In genomic region chr11:113730879-113731278, GRCm38 (mm10) we compare ENCODE assay signal across 20 mouse cellular contexts. TPM values are rescaled to one million over a fixed set of nuclear protein-coding genes. Genes with fewer than 3 reads are reported as not detected.
DNase-seq lines count a peak whose midpoint lies in the region; ATAC-seq and TF ChIP-seq lines count a peak whose summit lies in the region.
"Had no signal": no experiment of that assay in that cellular context is flagged by ENCODE, and none has a peak within 500 bp of the region (broad histone marks: within the 10 kb centered on the region; RNA-seq: fewer than 3 reads in every experiment).

No protein-coding gene starts in this region.

- H3K9me3 ChIP-seq in kidney, embryonic 15.5 days (replicated peaks), result no peaks in the 10 kb centered on the region
- H3K9me3 ChIP-seq in lung, postnatal 0 days (ENCODE audit: low read length), result no peaks in the 10 kb centered on the region
- H3K9me3 ChIP-seq: forebrain, embryonic 15.5 days; limb, embryonic 15.5 days; midbrain, embryonic 15.5 days had no signal

- TF ChIP-seq POLR2A in lung, adult 2 months (IDR thresholded peaks at IDR 0.05; ENCODE audit: borderline replicate concordance, extremely low read depth, low read depth, low read length), result no peak

- no peak for TF ChIP-seq CTCF in gastrocnemius, adult 2 months (IDR thresholded peaks at IDR 0.05)
- TF ChIP-seq CTCF in lung, postnatal 0 days (IDR thresholded peaks at IDR 0.05), result no peak
- no peak for TF ChIP-seq CTCF in lung, adult 2 months (IDR thresholded peaks at IDR 0.05; ENCODE audit: insufficient read depth, low read length)

- H3K9ac ChIP-seq in kidney, embryonic 15.5 days, result no peak overlapping the region
- H3K9ac ChIP-seq in lung, postnatal 0 days (replicated peaks; ENCODE audit: low read depth), result 0 out of 2 replicates have a peak overlapping the region, but pooled peaks have one; percentile 1
- H3K9ac ChIP-seq: forebrain, embryonic 15.5 days; limb, embryonic 15.5 days; midbrain, embryonic 15.5 days had no signal

- H3K4me1 ChIP-seq in kidney, embryonic 15.5 days, result peaks cover 100% of the 10 kb centered on the region
- peaks cover 50% of the 10 kb centered on the region for H3K4me1 ChIP-seq in lung, postnatal 0 days (ENCODE audit: insufficient read depth, low read depth, low read length)
- H3K4me1 ChIP-seq in lung, adult 2 months (ENCODE audit: control insufficient read depth, insufficient read depth, low read length), result peaks cover 57% of the 10 kb centered on the region

- ATAC-seq in kidney, embryonic 15.5 days (replicated peaks; ENCODE audit: low FRiP score), result no peak
- no peak for ATAC-seq in lung, postnatal 0 days
- no peak for ATAC-seq in erythroblast, adult 5-6 weeks (replicated peaks; ENCODE audit: low FRiP score, poor library complexity, severe bottlenecking)
- ATAC-seq: forebrain, embryonic 15.5 days; midbrain, embryonic 15.5 days had no signal

- no peak for DNase-seq in gastrocnemius, adult 2 months
- no peak for DNase-seq in gastrocnemius, postnatal 14 days
- no peak for DNase-seq in kidney, postnatal 10 days
- peak; percentile 50 for DNase-seq in lung, postnatal 0 days (ENCODE audit: low spot score)
- DNase-seq in lung, adult 2 months, result no peak
- DNase-seq: B cell, adult 2 months; cerebellum, adult 8-10 months; gastrocnemius, postnatal 36 days; spleen, adult 18-20 months; thymus, postnatal 25 days had no signal

- H3K27me3 ChIP-seq in kidney, embryonic 15.5 days, result no peaks in the 10 kb centered on the region
- H3K27me3 ChIP-seq in lung, postnatal 0 days (replicated peaks; ENCODE audit: insufficient read depth, low read length), result no peaks in the 10 kb centered on the region
- H3K27me3 ChIP-seq: forebrain, embryonic 15.5 days; limb, embryonic 15.5 days; midbrain, embryonic 15.5 days had no signal

- H3K27ac ChIP-seq in gastrocnemius, adult 2 months, result peak overlapping the region; percentile 35; the same call in 1 of the 2 replicates
- H3K27ac ChIP-seq in kidney, embryonic 15.5 days, result peak overlapping the region; percentile 84; the same call in 1 of the 2 replicates
- H3K27ac ChIP-seq in lung, postnatal 0 days (ENCODE audit: low read length), result peak overlapping the region; percentile 35
- H3K27ac ChIP-seq: forebrain, embryonic 15.5 days; limb, embryonic 15.5 days; midbrain, embryonic 15.5 days had no signal

- 34% methylated on average over 3 of the region's 3 CpGs for WGBS in kidney, embryonic 15.5 days
- 26% methylated on average over 3 of the region's 3 CpGs for WGBS in lung, postnatal 0 days
- 20% methylated on average over 3 of the region's 3 CpGs for WGBS in lung, adult 2 months

- intact Hi-C loops in gastrocnemius, adult 2 months (cut with DNase I), result no loop called here
- intact Hi-C loops in gastrocnemius, postnatal 14 days (cut with DNase I; ENCODE audit: low total_unique reads), result no loop called here

- peaks cover 36% of the 10 kb centered on the region for H3K36me3 ChIP-seq in kidney, embryonic 15.5 days
- peaks cover 35% of the 10 kb centered on the region for H3K36me3 ChIP-seq in lung, postnatal 0 days (ENCODE audit: insufficient read depth, low read length)

- TF ChIP-seq EP300 in lung, postnatal 0 days (IDR thresholded peaks at IDR 0.05), result no peak

- H3K4me3 ChIP-seq in gastrocnemius, adult 2 months, result no peak overlapping the region
- H3K4me3 ChIP-seq in kidney, embryonic 15.5 days (replicated peaks), result no peak overlapping the region
- H3K4me3 ChIP-seq in lung, postnatal 0 days (ENCODE audit: low read depth, low read length), result no peak overlapping the region
- no peak overlapping the region for H3K4me3 ChIP-seq in lung, adult 2 months (replicated peaks; ENCODE audit: extremely low read depth, low read depth, low read length)
- H3K4me3 ChIP-seq: erythroblast, embryonic 14.5 days; forebrain, embryonic 15.5 days; limb, embryonic 15.5 days; midbrain, embryonic 15.5 days; myocyte had no signal

- no peak overlapping the region for H3K4me2 ChIP-seq in kidney, embryonic 15.5 days
- H3K4me2 ChIP-seq in lung, postnatal 0 days (replicated peaks; ENCODE audit: low read depth, low read length), result no peak overlapping the region
- H3K4me2 ChIP-seq: forebrain, embryonic 15.5 days; limb, embryonic 15.5 days; midbrain, embryonic 15.5 days had no signal

RNA-seq across cellular contexts. Expression of gene Cdc42ep4, which starts 20.8 kb away (rescaled TPM):
- total RNA-seq in gastrocnemius, adult 2 months (2021), result 1 to 10 TPM; 5.2 to 9.1 TPM
- 10 to 100 TPM; 15.7 to 16.2 TPM for total RNA-seq in gastrocnemius, postnatal 14 days (2021)
- polyA plus RNA-seq in kidney, embryonic 15.5 days (2015; fragmentation: Nextera tagmentation; extraction: Ambion mirVana), result 63.7 and 66.7 TPM in 2 replicates
- polyA plus RNA-seq in lung, postnatal 0 days (2015; fragmentation: Nextera tagmentation; extraction: Ambion mirVana), result 92.8 and 116 TPM in 2 replicates
- polyA plus RNA-seq in lung, adult 2 months (2012; rRNA removed), result 80.4 and 115 TPM in 2 replicates
- 4.4 and 5.0 TPM in 2 replicates for total RNA-seq in erythroblast, adult 5-6 weeks (2015; ENCODE audit: low replicate concordance)
- total RNA-seq in erythroblast, adult 5-6 weeks (2017; ENCODE audit: low replicate concordance), result 6.7 and 9.9 TPM in 2 replicates

RNA-seq across cellular contexts. Expression of gene Cpsf4l, which starts 21.1 kb away (rescaled TPM):
- not detected for total RNA-seq in gastrocnemius, adult 2 months (2021)
- not detected for total RNA-seq in gastrocnemius, postnatal 14 days (2021)
- polyA plus RNA-seq in kidney, embryonic 15.5 days (2015; fragmentation: Nextera tagmentation; extraction: Ambion mirVana), result 0.74 and 1.2 TPM in 2 replicates
- polyA plus RNA-seq in lung, postnatal 0 days (2015; fragmentation: Nextera tagmentation; extraction: Ambion mirVana), result 0.17 and 0.25 TPM in 2 replicates
- 0.09 TPM in 1 of 2 replicates, not detected in the other for polyA plus RNA-seq in lung, adult 2 months (2012; rRNA removed)
- total RNA-seq in erythroblast, adult 5-6 weeks (2015; ENCODE audit: low replicate concordance), result not detected in 2 replicates
- not detected in 2 replicates for total RNA-seq in erythroblast, adult 5-6 weeks (2017; ENCODE audit: low replicate concordance)
- total RNA-seq: gastrocnemius, postnatal 36 days; layer of hippocampus, adult 18-20 months; left cerebral cortex, postnatal 36 days; megakaryocyte, adult 5-6 weeks had no signal
- polyA plus RNA-seq: erythroblast, embryonic 14.5 days had no signal

RNA-seq across cellular contexts. Expression of gene D11Wsu47e, which starts 46.7 kb away (rescaled TPM):
- 1 to 10 TPM; 4.5 to 6.3 TPM for total RNA-seq in gastrocnemius, adult 2 months (2021)
- 1 to 10 TPM; 5.0 to 7.5 TPM for total RNA-seq in gastrocnemius, postnatal 14 days (2021)
- polyA plus RNA-seq in kidney, embryonic 15.5 days (2015; fragmentation: Nextera tagmentation; extraction: Ambion mirVana), result 21.3 and 22.0 TPM in 2 replicates
- polyA plus RNA-seq in lung, postnatal 0 days (2015; fragmentation: Nextera tagmentation; extraction: Ambion mirVana), result 10.3 and 11.9 TPM in 2 replicates
- polyA plus RNA-seq in lung, adult 2 months (2012; rRNA removed), result 6.2 and 7.1 TPM in 2 replicates
- 1.3 and 8.1 TPM in 2 replicates for total RNA-seq in erythroblast, adult 5-6 weeks (2015; ENCODE audit: low replicate concordance)
- 11.2 and 11.7 TPM in 2 replicates for total RNA-seq in erythroblast, adult 5-6 weeks (2017; ENCODE audit: low replicate concordance)

RNA-seq across cellular contexts. Expression of gene Fam104a, which starts 46.9 kb away (rescaled TPM):
- 10 to 100 TPM; 29.0 to 33.0 TPM for total RNA-seq in gastrocnemius, adult 2 months (2021)
- 10 to 100 TPM; 28.4 to 31.3 TPM for total RNA-seq in gastrocnemius, postnatal 14 days (2021)
- polyA plus RNA-seq in kidney, embryonic 15.5 days (2015; fragmentation: Nextera tagmentation; extraction: Ambion mirVana), result 44.4 and 45.3 TPM in 2 replicates
- 41.3 and 44.1 TPM in 2 replicates for polyA plus RNA-seq in lung, postnatal 0 days (2015; fragmentation: Nextera tagmentation; extraction: Ambion mirVana)
- 21.2 and 31.7 TPM in 2 replicates for polyA plus RNA-seq in lung, adult 2 months (2012; rRNA removed)
- total RNA-seq in erythroblast, adult 5-6 weeks (2015; ENCODE audit: low replicate concordance), result 20.0 and 21.7 TPM in 2 replicates
- 23.3 and 37.5 TPM in 2 replicates for total RNA-seq in erythroblast, adult 5-6 weeks (2017; ENCODE audit: low replicate concordance)
